Mouse (Mus musculus) kidney, adult 2 months (tissue): ENCODE measurements at regions not wholly inside any gene's neighbourhood (a gene's known extent, or its start where the extent isn't known, plus 50 kb on each side); places are given as distances from the start of the nearest gene placed in this dataset.

Experiments used
- CTCF ChIP-seq: fragments of 200-500 bp; conservative IDR thresholded peaks from 2 replicates; pipeline ENCODE4 v1.5.1; 2011; ENCODE audit warnings: low read depth, mild to moderate bottlenecking, control low read depth, low read length, moderate library complexity, mixed read lengths; ENCODE audit not compliant: insufficient read depth, insufficient read length
- POLR2A ChIP-seq: fragments of 200-500 bp; IDR thresholded peaks from one replicate; pipeline ENCODE4 v1.6.1; 2011; ENCODE audit warnings: low read depth, low read length, control low read depth

DNA sequence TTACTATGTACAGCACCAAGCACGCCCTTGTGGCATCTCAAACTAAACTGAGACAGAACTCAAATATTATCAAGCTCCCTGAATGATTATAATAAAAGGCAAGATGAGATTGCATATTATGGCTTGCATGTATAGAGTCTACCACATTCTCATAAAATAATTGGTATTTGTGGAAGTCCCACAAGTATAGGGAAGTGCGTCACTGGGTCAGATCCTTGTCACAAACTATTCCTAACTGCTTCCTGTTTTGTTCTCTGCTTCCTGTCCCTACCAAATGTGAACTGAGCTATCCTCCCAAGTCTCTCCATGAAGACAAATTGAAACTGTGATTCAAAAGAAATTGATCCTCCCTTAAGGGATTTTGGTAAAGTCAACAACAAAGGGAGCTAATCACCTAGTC lies 78.0 kb upstream of the Otogl start:
- TF ChIP-seq POLR2A: no peak
- TF ChIP-seq CTCF: no peak
